Mouse (Mus musculus) lung, adult 2 months (tissue): Measurements from ENCODE around the gene Hspbap1.

Source experiments
- CTCF ChIP-seq: fragments of 200-500 bp; IDR thresholded peaks from 2 replicates; pipeline ENCODE4 v1.5.1; 2011; ENCODE audit warnings: mild to moderate bottlenecking, low read length, control low read depth; ENCODE audit not compliant: insufficient read depth
- POLR2A ChIP-seq: fragments of 200-500 bp; IDR thresholded peaks from 2 replicates; pipeline ENCODE4 v1.6.1; 2011; ENCODE audit warnings: low read depth, mild to moderate bottlenecking, control low read depth, low read length, borderline replicate concordance; ENCODE audit errors: extremely low read depth

GRCm38 (mm10) chr16:35834653-35835052 lies 64.5 kb downstream of the Hspbap1 start:
- TF ChIP-seq CTCF, result no peak
- no peak for TF ChIP-seq POLR2A
